Mouse (Mus musculus) ES-E14 (cell line): ENCODE measurements around the gene Bmper. TPM values are rescaled to one million over a fixed set of nuclear protein-coding genes. Genes with fewer than 3 reads are reported as not detected.

ENCODE experiments used
- DNase-seq: peaks from one replicate; pipeline ENCODE4 v3.0.0-alpha.2; 2013; ENCODE audit warnings: low read depth, low spot score
- H3K27ac ChIP-seq: 2 replicates; pipeline ENCODE4 v1.5.1; 2012; ENCODE audit warnings: low read depth, mild to moderate bottlenecking, low read length, moderate library complexity, mixed read lengths; ENCODE audit not compliant: poor library complexity, insufficient read depth, severe bottlenecking
- H3K36me3 ChIP-seq: 2 replicates; pipeline ENCODE4 v1.6.1; 2012; ENCODE audit warnings: mild to moderate bottlenecking, low read length, moderate library complexity, mixed read lengths; ENCODE audit not compliant: control insufficient read depth, poor library complexity, insufficient read depth, severe bottlenecking
- H3K4me1 ChIP-seq, 2 experiments: fragments of 150-350 bp in 1 of 2; sonication (generic) in 1 of 2; 2 replicates each; pipeline ENCODE4 v1.6.1; 2012; ENCODE audit warnings: low read length in 2 of 2, mild to moderate bottlenecking in 1 of 2, mixed read lengths in 1 of 2; ENCODE audit not compliant: control insufficient read depth in 2 of 2, insufficient read depth in 2 of 2, poor library complexity in 1 of 2
- H3K4me3 ChIP-seq, 2 experiments: fragments of 150-350 bp in 1 of 2; sonication (generic) in 1 of 2; 2 replicates each; pipeline ENCODE4 v1.5.1; 2012; ENCODE audit warnings: low read length in 2 of 2, low read depth in 1 of 2, mild to moderate bottlenecking in 1 of 2, mixed read lengths in 1 of 2; ENCODE audit not compliant: insufficient read depth in 1 of 2, poor library complexity in 1 of 2, severe bottlenecking in 1 of 2
- H3K9ac ChIP-seq: 2 replicates; pipeline ENCODE4 v1.6.1; 2012; ENCODE audit warnings: low read depth, mild to moderate bottlenecking, low read length, mixed read lengths; ENCODE audit not compliant: poor library complexity, insufficient read depth, severe bottlenecking
- H3K9me3 ChIP-seq: fragments of 150-350 bp; sonication (generic); 2 replicates; pipeline ENCODE4 v1.6.1; 2012; ENCODE audit warnings: low read depth, mild to moderate bottlenecking, low read length; ENCODE audit not compliant: control insufficient read depth, insufficient read depth
- CHD2 ChIP-seq: IDR thresholded peaks from 2 replicates; pipeline ENCODE4 v1.6.1; 2014; ENCODE audit warnings: mild to moderate bottlenecking, low read depth, low read length, inconsistent platforms
- HCFC1 ChIP-seq: IDR thresholded peaks from 2 replicates; pipeline ENCODE4 v1.6.1; 2012; ENCODE audit warnings: low read length, inconsistent platforms, borderline replicate concordance; ENCODE audit not compliant: insufficient read depth
- MAFK ChIP-seq: IDR thresholded peaks from 2 replicates; pipeline ENCODE4 v1.6.1; 2014; ENCODE audit warnings: mild to moderate bottlenecking, low read depth, low read length, inconsistent platforms; ENCODE audit not compliant: insufficient read depth
- ZC3H11A ChIP-seq: IDR thresholded peaks from 2 replicates; pipeline ENCODE4 v1.6.1; 2012; ENCODE audit warnings: low read depth, mild to moderate bottlenecking, inconsistent platforms, low read length, borderline replicate concordance
- ZNF384 ChIP-seq: IDR thresholded peaks from 2 replicates; pipeline ENCODE4 v1.6.1; 2012; ENCODE audit warnings: low read depth, low read length, inconsistent platforms
- in situ Hi-C, 2 experiments: fragments of 600-800 bp; cut with MboI; formaldehyde crosslinking; loops; one replicate each; pipeline ENCODE4 v1.15.1; 2025; ENCODE audit warnings: low sequenced_read_pairs in 2 of 2, inconsistent platforms in 1 of 2; ENCODE audit not compliant: unreplicated experiment in 2 of 2
- total RNA-seq: library from RNA; depleted of rRNA; stranded (reverse); fragments of 300-350 nt; gene quantifications from 2 replicates; pipeline ENCODE4 v1.2.3, GENCODE M21; 2012

Gene Bmper
- total RNA-seq, 1 experiment, result 2.5 TPM

- in situ Hi-C loops, result no loop called here
- Histone ChIP-seq H3K9ac (no peak overlapping the region), H3K36me3 (no peaks in the 10 kb centered on the region), H3K27ac (no peak overlapping the region), H3K4me3 (no peak overlapping the region), H3K9me3 (no peaks in the 10 kb centered on the region), H3K4me1 (no peaks in the 10 kb centered on the region)
- TF ChIP-seq ZNF384 (no peak), CHD2 (no peak), HCFC1 (no peak), MAFK (no peak), ZC3H11A (no peak)
- no peak for DNase-seq
Observed at GRCm38 (mm10) chr9:23236635-23237279, 13.9 kb downstream of the Bmper start.

- Histone ChIP-seq H3K9ac (no peak overlapping the region), H3K36me3 (no peaks in the 10 kb centered on the region), H3K27ac (no peak overlapping the region), H3K4me3 (no peak overlapping the region), H3K4me1 (no peaks in the 10 kb centered on the region), H3K9me3 (no peaks in the 10 kb centered on the region)
- no peak for DNase-seq
- in situ Hi-C loops, result no loop called here
- TF ChIP-seq MAFK, result no peak
- no peak for TF ChIP-seq ZNF384
- no peak for TF ChIP-seq HCFC1
- no peak for TF ChIP-seq ZC3H11A
- TF ChIP-seq CHD2, result no peak
Observed at GRCm38 (mm10) chr9:23239011-23239410, 16.1 kb downstream of the Bmper start.

- no peak for TF ChIP-seq ZC3H11A
- TF ChIP-seq MAFK, result no peak
- no peak for TF ChIP-seq HCFC1
- TF ChIP-seq CHD2, result no peak
- TF ChIP-seq ZNF384, result no peak
- H3K27ac ChIP-seq, result no peak overlapping the region
- no peak overlapping the region for H3K4me3 ChIP-seq
- no peaks in the 10 kb centered on the region for H3K36me3 ChIP-seq
- no peak for DNase-seq
- H3K9me3 ChIP-seq, result no peaks in the 10 kb centered on the region
- in situ Hi-C loops, result no loop called here
- H3K9ac ChIP-seq, result no peak overlapping the region
- no peaks in the 10 kb centered on the region for H3K4me1 ChIP-seq
Observed at GRCm38 (mm10) chr9:23242911-23243310, 20.0 kb downstream of the Bmper start.

- in situ Hi-C loops, result no loop called here
- Histone ChIP-seq H3K4me1 (no peaks in the 10 kb centered on the region), H3K9ac (no peak overlapping the region), H3K9me3 (no peaks in the 10 kb centered on the region), H3K4me3 (no peak overlapping the region), H3K36me3 (no peaks in the 10 kb centered on the region), H3K27ac (no peak overlapping the region)
- TF ChIP-seq HCFC1 (no peak), ZC3H11A (no peak), ZNF384 (no peak), MAFK (no peak), CHD2 (no peak)
- DNase-seq, result no peak
Observed at GRCm38 (mm10) chr9:23243869-23244268, 21.0 kb downstream of the Bmper start.

- Histone ChIP-seq H3K9ac (no peak overlapping the region), H3K9me3 (no peaks in the 10 kb centered on the region), H3K4me3 (no peak overlapping the region), H3K36me3 (no peaks in the 10 kb centered on the region), H3K4me1 (no peaks in the 10 kb centered on the region), H3K27ac (no peak overlapping the region)
- no peak for DNase-seq
- in situ Hi-C loops, result no loop called here
- TF ChIP-seq HCFC1, result no peak
- no peak for TF ChIP-seq ZC3H11A
- no peak for TF ChIP-seq ZNF384
- no peak for TF ChIP-seq MAFK
- no peak for TF ChIP-seq CHD2
Observed at GRCm38 (mm10) chr9:23246389-23246788, 23.5 kb downstream of the Bmper start.
